Mouse (Mus musculus): ENCODE measurements at regions not wholly inside any gene's neighbourhood (a gene's known extent, or its start where the extent isn't known, plus 50 kb on each side); places are given as distances from the start of the nearest gene placed in this dataset.

- Histone ChIP-seq H3K9ac (ENCODE audit: low read depth, poor library complexity, severe bottlenecking) (no peak overlapping the region), H3K36me3 (ENCODE audit: control insufficient read depth, insufficient read depth, low read length, poor library complexity, severe bottlenecking) (no peaks in the 10 kb centered on the region), H3K4me3 (ENCODE audit: low read depth, low read length) (no peak overlapping the region), H3K27me3 (ENCODE audit: control insufficient read depth, insufficient read depth, low read length, poor library complexity, severe bottlenecking) (no peaks in the 10 kb centered on the region), H3K27ac (ENCODE audit: insufficient read depth, low read length) (no peak overlapping the region), H3K9me3 (replicated peaks; ENCODE audit: control insufficient read depth, insufficient read depth, low read length, poor library complexity, severe bottlenecking) (no peaks in the 10 kb centered on the region), H3K4me1 (ENCODE audit: control insufficient read depth, insufficient read depth, low read length) (no peaks in the 10 kb centered on the region)
- no peak for TF ChIP-seq EP300 (IDR thresholded peaks at IDR 0.05; ENCODE audit: insufficient read depth, low read depth, low read length)
- TF ChIP-seq POLR2A (IDR thresholded peaks at IDR 0.05; ENCODE audit: insufficient read depth, low read length), result no peak
- TF ChIP-seq CTCF (IDR thresholded peaks at IDR 0.05; ENCODE audit: low read depth, low read length), result no peak
Measured at GRCm38 (mm10) chr16:72088053-72088452, 220.1 kb upstream of the Robo1 start.

GRCm38 (mm10) chr16:72088916-72089315 lies 219.2 kb upstream of the Robo1 start:
- TF ChIP-seq POLR2A (IDR thresholded peaks at IDR 0.05; ENCODE audit: insufficient read depth, low read length), result no peak
- no peak for TF ChIP-seq CTCF (IDR thresholded peaks at IDR 0.05; ENCODE audit: low read depth, low read length)

More at GRCm38 (mm10) chr16:72088916-72089315, 219.2 kb upstream of the Robo1 start:
- H3K27me3 ChIP-seq (ENCODE audit: control insufficient read depth, insufficient read depth, low read length, poor library complexity, severe bottlenecking), result no peaks in the 10 kb centered on the region
- H3K9ac ChIP-seq (ENCODE audit: low read depth, poor library complexity, severe bottlenecking), result no peak overlapping the region
- H3K27ac ChIP-seq (ENCODE audit: insufficient read depth, low read length), result no peak overlapping the region
- no peak overlapping the region for H3K4me3 ChIP-seq (ENCODE audit: low read depth, low read length)
- no peaks in the 10 kb centered on the region for H3K9me3 ChIP-seq (replicated peaks; ENCODE audit: control insufficient read depth, insufficient read depth, low read length, poor library complexity, severe bottlenecking)
- no peaks in the 10 kb centered on the region for H3K36me3 ChIP-seq (ENCODE audit: control insufficient read depth, insufficient read depth, low read length, poor library complexity, severe bottlenecking)
- no peaks in the 10 kb centered on the region for H3K4me1 ChIP-seq (ENCODE audit: control insufficient read depth, insufficient read depth, low read length)

Measured in ES-Bruce4 (cell line).